8 mouse cellular contexts compared by ENCODE assay signal in genomic region chr12:111907970-111908681, GRCm38 (mm10). TPM values are rescaled to one million over a fixed set of nuclear protein-coding genes. Genes with fewer than 3 reads are reported as not detected.
DNase-seq lines count a peak whose midpoint lies in the region; ATAC-seq and TF ChIP-seq lines count a peak whose summit lies in the region.

Ppp1r13b (minus strand) TSS chr12:111908110.

- 1% methylated on average over 68 of the region's 80 CpGs for WGBS in forebrain, embryonic 14.5 days
- WGBS in liver, embryonic 15.5 days (ENCODE audit: insufficient replicate concordance) = under 1% methylated on average over 69 of the region's 80 CpGs
- under 1% methylated on average over 55 of the region's 80 CpGs for WGBS in neural tube, embryonic 11.5 days
- WGBS in stomach, embryonic 16.5 days = under 1% methylated on average over 70 of the region's 80 CpGs

- ATAC-seq in cerebellum, adult (ENCODE audit: insufficient number of reproducible peaks, low FRiP score, low TSS enrichment) = peak; percentile 89
- ATAC-seq in forebrain, embryonic 14.5 days = peak; percentile 96
- ATAC-seq in liver, embryonic 15.5 days (ENCODE audit: insufficient read depth) = peak; percentile 95
- peak; percentile 95 for ATAC-seq in neural tube, embryonic 11.5 days (ENCODE audit: insufficient read depth, low FRiP score, low TSS enrichment)
- peak; percentile 96 for ATAC-seq in stomach, embryonic 16.5 days (ENCODE audit: insufficient read depth, low FRiP score)

- no peak for TF ChIP-seq CTCF in ES-Bruce4 (IDR thresholded peaks at IDR 0.05; ENCODE audit: low read depth, low read length)

- H3K36me3 ChIP-seq in ES-Bruce4 (ENCODE audit: control insufficient read depth, insufficient read depth, low read length, poor library complexity, severe bottlenecking) = no peaks in the 10 kb centered on the region
- H3K36me3 ChIP-seq in forebrain, embryonic 14.5 days (ENCODE audit: control insufficient read depth, insufficient read depth, low read length) = no peaks in the 10 kb centered on the region
- H3K36me3 ChIP-seq in liver, embryonic 15.5 days (replicated peaks) = no peaks in the 10 kb centered on the region
- H3K36me3 ChIP-seq in neural tube, embryonic 11.5 days (ENCODE audit: control insufficient read depth, insufficient read depth, low read length) = no peaks in the 10 kb centered on the region
- H3K36me3 ChIP-seq in stomach, embryonic 16.5 days (ENCODE audit: control insufficient read depth, insufficient read depth, low read length) = no peaks in the 10 kb centered on the region

- no peaks in the 10 kb centered on the region for H3K9me3 ChIP-seq in ES-Bruce4 (replicated peaks; ENCODE audit: control insufficient read depth, insufficient read depth, low read length, poor library complexity, severe bottlenecking)
- H3K9me3 ChIP-seq in forebrain, embryonic 14.5 days (replicated peaks; ENCODE audit: control insufficient read depth, low read length) = no peaks in the 10 kb centered on the region
- no peaks in the 10 kb centered on the region for H3K9me3 ChIP-seq in liver, embryonic 15.5 days (replicated peaks)
- H3K9me3 ChIP-seq in neural tube, embryonic 11.5 days (ENCODE audit: control insufficient read depth, low read length) = no peaks in the 10 kb centered on the region
- no peaks in the 10 kb centered on the region for H3K9me3 ChIP-seq in stomach, embryonic 16.5 days (replicated peaks; ENCODE audit: control insufficient read depth, low read length)

- H3K4me1 ChIP-seq in ES-Bruce4 (ENCODE audit: control insufficient read depth, insufficient read depth, low read length) = no peaks in the 10 kb centered on the region
- H3K4me1 ChIP-seq in forebrain, embryonic 14.5 days (ENCODE audit: control insufficient read depth, insufficient read depth, low read length) = peaks cover 3% of the 10 kb centered on the region; the same call in 1 of the 2 replicates
- H3K4me1 ChIP-seq in liver, embryonic 15.5 days (replicated peaks) = peaks cover 36% of the 10 kb centered on the region
- H3K4me1 ChIP-seq in neural tube, embryonic 11.5 days (ENCODE audit: control insufficient read depth, insufficient read depth, low read length) = peaks cover 6% of the 10 kb centered on the region; the same call in 1 of the 2 replicates
- peaks cover 10% of the 10 kb centered on the region; the same call in 1 of the 2 replicates for H3K4me1 ChIP-seq in stomach, embryonic 16.5 days (ENCODE audit: control insufficient read depth, insufficient read depth, low read length)

- H3K27me3 ChIP-seq in ES-Bruce4 (ENCODE audit: control insufficient read depth, insufficient read depth, low read length, poor library complexity, severe bottlenecking) = no peaks in the 10 kb centered on the region
- peaks cover 11% of the 10 kb centered on the region for H3K27me3 ChIP-seq in forebrain, embryonic 14.5 days (replicated peaks; ENCODE audit: control insufficient read depth, insufficient read depth, low read length)
- H3K27me3 ChIP-seq in liver, embryonic 15.5 days = peaks cover 22% of the 10 kb centered on the region
- peaks cover 20% of the 10 kb centered on the region for H3K27me3 ChIP-seq in neural tube, embryonic 11.5 days (ENCODE audit: control insufficient read depth, insufficient read depth, low read length)
- no peaks in the 10 kb centered on the region for H3K27me3 ChIP-seq in stomach, embryonic 16.5 days (ENCODE audit: control insufficient read depth, insufficient read depth, low read length)

- intact Hi-C loops in heart, postnatal 10 days (cut with DNase I) = loop anchor here (2.0 kb wide), 2 partner anchors 29 to 37 kb away; no protein-coding TSS in a partner anchor

- TF ChIP-seq EP300 in ES-Bruce4 (IDR thresholded peaks at IDR 0.05; ENCODE audit: insufficient read depth, low read depth, low read length) = no peak

- peak within 1 kb of the TSS; percentile 90 for H3K4me2 ChIP-seq in forebrain, embryonic 14.5 days (ENCODE audit: low read length)
- peak within 1 kb of the TSS; percentile 99 for H3K4me2 ChIP-seq in liver, embryonic 15.5 days
- peak within 1 kb of the TSS; percentile 96 for H3K4me2 ChIP-seq in neural tube, embryonic 11.5 days (ENCODE audit: low read depth)
- H3K4me2 ChIP-seq in stomach, embryonic 16.5 days (ENCODE audit: low read depth, low read length) = peak within 1 kb of the TSS; percentile 87

- peak within 1 kb of the TSS; percentile 45 for H3K9ac ChIP-seq in ES-Bruce4 (ENCODE audit: low read depth, poor library complexity, severe bottlenecking)
- H3K9ac ChIP-seq in forebrain, embryonic 14.5 days (ENCODE audit: low read length) = peak within 1 kb of the TSS; percentile 80
- H3K9ac ChIP-seq in liver, embryonic 15.5 days = peak within 1 kb of the TSS; percentile 89
- peak within 1 kb of the TSS; percentile 64 for H3K9ac ChIP-seq in neural tube, embryonic 11.5 days (ENCODE audit: low read length)
- peak within 1 kb of the TSS; percentile 90 for H3K9ac ChIP-seq in stomach, embryonic 16.5 days (ENCODE audit: low read length)

- H3K4me3 ChIP-seq in ES-Bruce4 (ENCODE audit: low read depth, low read length) = peak within 1 kb of the TSS; percentile 69
- peak within 1 kb of the TSS; percentile 65 for H3K4me3 ChIP-seq in forebrain, embryonic 14.5 days (ENCODE audit: low read depth, low read length)
- peak within 1 kb of the TSS; percentile 82 for H3K4me3 ChIP-seq in liver, embryonic 15.5 days (replicated peaks)
- H3K4me3 ChIP-seq in neural tube, embryonic 11.5 days (ENCODE audit: low read depth, low read length) = peak within 1 kb of the TSS; percentile 74
- peak within 1 kb of the TSS; percentile 78 for H3K4me3 ChIP-seq in stomach, embryonic 16.5 days (replicated peaks; ENCODE audit: low read length)

- DNase-seq in forebrain, embryonic 14.5 days (ENCODE audit: low spot score) = peak; percentile 95
- peak; percentile 90 to 93 for DNase-seq in heart, postnatal 10 days
- DNase-seq in kidney, postnatal 4 days = peak; percentile 94 to 96
- DNase-seq in neural tube, embryonic 11.5 days (ENCODE audit: low spot score) = peak; percentile 92

- no peak for TF ChIP-seq POLR2A in ES-Bruce4 (IDR thresholded peaks at IDR 0.05; ENCODE audit: insufficient read depth, low read length)

- H3K27ac ChIP-seq in ES-Bruce4 (ENCODE audit: insufficient read depth, low read length) = no peak within 1 kb of the TSS
- H3K27ac ChIP-seq in forebrain, embryonic 14.5 days (ENCODE audit: low read depth, low read length) = peak within 1 kb of the TSS; percentile 89
- peak within 1 kb of the TSS; percentile 96 for H3K27ac ChIP-seq in liver, embryonic 15.5 days (replicated peaks)
- peak within 1 kb of the TSS; percentile 81 for H3K27ac ChIP-seq in neural tube, embryonic 11.5 days (ENCODE audit: low read depth, low read length)
- peak within 1 kb of the TSS; percentile 90 for H3K27ac ChIP-seq in stomach, embryonic 16.5 days (ENCODE audit: low read length)

RNA-seq across cellular contexts. Expression of gene Ppp1r13b, which starts in this region (rescaled TPM):
- polyA plus RNA-seq in ES-Bruce4 (2011; ENCODE audit: insufficient read depth, insufficient read length, low read depth, missing spikeins) = 7.8 and 8.9 TPM in 2 replicates
- polyA plus RNA-seq in forebrain, embryonic 14.5 days (2014; fragmentation: Nextera tagmentation; extraction: Ambion mirVana) = 12.5 and 20.1 TPM in 2 replicates
- 10 to 100 TPM; 23.4 to 26.8 TPM for total RNA-seq in heart, postnatal 10 days (2021)
- polyA plus RNA-seq in liver, embryonic 15.5 days (2015; fragmentation: Nextera tagmentation; extraction: Ambion mirVana) = 3.6 and 3.7 TPM in 2 replicates
- polyA plus RNA-seq in neural tube, embryonic 11.5 days (2014; fragmentation: Nextera tagmentation; extraction: Ambion mirVana) = 10.2 and 11.8 TPM in 2 replicates
- polyA plus RNA-seq in stomach, embryonic 16.5 days (2015; fragmentation: Nextera tagmentation; extraction: Ambion mirVana) = 8.3 and 10.6 TPM in 2 replicates
